Mouse (Mus musculus) thymus, adult 2 months (tissue): ENCODE results near the gene Hnrnpl. TPM values are rescaled to one million over a fixed set of nuclear protein-coding genes. Genes with fewer than 3 reads are reported as not detected.

Source experiments
- DNase-seq: peaks from one replicate; pipeline ENCODE4 v3.0.0; 2021
- H3K27ac ChIP-seq: fragments of 200-500 bp; 2 replicates; pipeline ENCODE4 v1.5.1; 2012; ENCODE audit warnings: low read length, control low read depth; ENCODE audit not compliant: control insufficient read depth, insufficient read depth
- H3K27me3 ChIP-seq: fragments of 200-500 bp; 2 replicates; pipeline ENCODE4 v1.6.1; 2012; ENCODE audit warnings: mild to moderate bottlenecking, low read length, moderate library complexity, mixed read lengths; ENCODE audit not compliant: control insufficient read depth, insufficient read depth
- H3K36me3 ChIP-seq: fragments of 200-500 bp; 2 replicates; pipeline ENCODE4 v1.6.1; 2012; ENCODE audit warnings: mild to moderate bottlenecking, low read length, moderate library complexity; ENCODE audit not compliant: control insufficient read depth, insufficient read depth
- H3K4me1 ChIP-seq: fragments of 200-500 bp; replicated peaks from 2 replicates; pipeline ENCODE4 v1.6.1; 2012; ENCODE audit warnings: low read length; ENCODE audit not compliant: control insufficient read depth, insufficient read depth
- H3K4me3 ChIP-seq: fragments of 200-500 bp; 2 replicates; pipeline ENCODE4 v1.5.1; 2012; ENCODE audit warnings: mild to moderate bottlenecking, low read length, control low read depth, moderate library complexity; ENCODE audit not compliant: control insufficient read depth, insufficient read depth
- CTCF ChIP-seq: fragments of 200-500 bp; IDR thresholded peaks from 2 replicates; pipeline ENCODE4 v1.5.1; 2012; ENCODE audit warnings: mild to moderate bottlenecking, control low read depth, low read length, moderate library complexity, borderline replicate concordance; ENCODE audit not compliant: control insufficient read depth, poor library complexity, insufficient read depth; ENCODE audit errors: extremely low read depth
- POLR2A ChIP-seq: fragments of 200-500 bp; IDR thresholded peaks from 2 replicates; pipeline ENCODE4 v1.6.1; 2012; ENCODE audit warnings: mild to moderate bottlenecking, low read length, control low read depth, moderate library complexity; ENCODE audit not compliant: control insufficient read depth, poor library complexity, insufficient read depth; ENCODE audit errors: extremely low read depth
- WGBS: fragments of 180-500 bp; shearing (Covaris S2); methylation state at CpG from one replicate; pipeline ENCODE4 v1.1.7; 2018; 5-methylcytosine and 5-hydroxymethylcytosine counted together
- polyA plus RNA-seq: library from polyadenylated mRNA; depleted of rRNA; stranded (reverse); fragments of >200 nt; gene quantifications from 2 replicates; pipeline ENCODE4 v1.2.3, GENCODE M21; 2012

Gene Hnrnpl
- polyA plus RNA-seq, 1 experiment = 568 TPM

GRCm38 (mm10) chr7:28803756-28804155 is 4.6 kb upstream of the Hnrnpl start:
- Histone ChIP-seq H3K27ac (no peak overlapping the region), H3K36me3 (peaks cover 2% of the 10 kb centered on the region; the same call in 1 of the 2 replicates), H3K4me1 (peaks cover 32% of the 10 kb centered on the region), H3K4me3 (no peak overlapping the region), H3K27me3 (no peaks in the 10 kb centered on the region)
- 95% methylated on average over 4 of the region's 4 CpGs for WGBS
- TF ChIP-seq POLR2A = no peak
- no peak for DNase-seq

- 75% methylated on average over 4 of the region's 4 CpGs for WGBS
- H3K4me1 ChIP-seq = peaks cover 20% of the 10 kb centered on the region
- H3K27me3 ChIP-seq = no peaks in the 10 kb centered on the region
- no peak for DNase-seq
- H3K36me3 ChIP-seq = no peaks in the 10 kb centered on the region
- no peak overlapping the region for H3K27ac ChIP-seq
- no peak for TF ChIP-seq POLR2A
- TF ChIP-seq CTCF = no peak
- no peak overlapping the region for H3K4me3 ChIP-seq
Observed at GRCm38 (mm10) chr7:28806869-28807268, 1.5 kb upstream of the Hnrnpl start.

GRCm38 (mm10) chr7:28807641-28808220 is 610 bp upstream of the Hnrnpl start:
- Histone ChIP-seq H3K4me3 (peak overlapping the region; percentile 74), H3K27me3 (no peaks in the 10 kb centered on the region), H3K36me3 (no peaks in the 10 kb centered on the region; the same call in 1 of the 2 replicates), H3K4me1 (peaks cover 25% of the 10 kb centered on the region), H3K27ac (peak overlapping the region; percentile 95)
- WGBS = 68% methylated on average over 8 of the region's 8 CpGs
- DNase-seq = no peak
- TF ChIP-seq CTCF = no peak
- no peak for TF ChIP-seq POLR2A

GRCm38 (mm10) chr7:28808957-28809393 is 634 bp downstream of the Hnrnpl start:
- H3K4me1 ChIP-seq = peaks cover 22% of the 10 kb centered on the region
- no peaks in the 10 kb centered on the region for H3K27me3 ChIP-seq
- DNase-seq = peak; percentile 97
- H3K4me3 ChIP-seq = peak overlapping the region; percentile 74
- TF ChIP-seq POLR2A (peak; percentile 91), CTCF (no peak)
- H3K36me3 ChIP-seq = peaks cover 10% of the 10 kb centered on the region
- H3K27ac ChIP-seq = peak overlapping the region; percentile 95
- 0% methylated on average over 32 of the region's 32 CpGs for WGBS

- H3K36me3 ChIP-seq = peaks cover 16% of the 10 kb centered on the region
- H3K27ac ChIP-seq = peak overlapping the region; percentile 93
- peak overlapping the region; percentile 74 for H3K4me3 ChIP-seq
- under 1% methylated on average over 35 of the region's 35 CpGs for WGBS
- peaks cover 22% of the 10 kb centered on the region for H3K4me1 ChIP-seq
- TF ChIP-seq CTCF = no peak
- TF ChIP-seq POLR2A = no peak
- peak; percentile 73 for DNase-seq
- no peaks in the 10 kb centered on the region for H3K27me3 ChIP-seq
Observed at GRCm38 (mm10) chr7:28809401-28810089, 1.2 kb downstream of the Hnrnpl start.

- H3K27ac ChIP-seq = peak overlapping the region; percentile 93
- H3K4me3 ChIP-seq = peak overlapping the region; percentile 74
- peak; percentile 94 for TF ChIP-seq POLR2A
- no peak for TF ChIP-seq CTCF
- peak; percentile 99 for DNase-seq
- no peaks in the 10 kb centered on the region for H3K27me3 ChIP-seq
- peaks cover 22% of the 10 kb centered on the region for H3K4me1 ChIP-seq
- under 1% methylated on average over 70 of the region's 70 CpGs for WGBS
- H3K36me3 ChIP-seq = peaks cover 24% of the 10 kb centered on the region
Observed at GRCm38 (mm10) chr7:28810107-28811066, 2.0 kb downstream of the Hnrnpl start.
